Mouse (Mus musculus) intestine, embryonic 16.5 days (tissue): Measurements from ENCODE around the gene Gm6525. TPM values are rescaled to one million over a fixed set of nuclear protein-coding genes. Genes with fewer than 3 reads are reported as not detected.

Experiments used
- ATAC-seq: fragments of 200-750 bp; cut with Nextera tagmentation; 2 replicates; pipeline ENCODE4 v1.8.0; 2017; ENCODE audit warnings: moderate TSS enrichment, moderate library complexity
- H3K27ac ChIP-seq: fragments of 300-500 bp; sonication (generic); 2 replicates; pipeline ENCODE4 v1.5.1; 2014; ENCODE audit warnings: mild to moderate bottlenecking, low read length
- H3K27me3 ChIP-seq: fragments of 300-500 bp; sonication (generic); replicated peaks from 2 replicates; pipeline ENCODE4 v1.6.1; 2014; ENCODE audit warnings: low read length, control low read depth, mixed read lengths; ENCODE audit not compliant: control insufficient read depth, insufficient read depth
- H3K36me3 ChIP-seq: fragments of 300-500 bp; sonication (generic); 2 replicates; pipeline ENCODE4 v1.6.1; 2014; ENCODE audit warnings: low read length, control low read depth; ENCODE audit not compliant: control insufficient read depth, insufficient read depth
- H3K4me1 ChIP-seq: fragments of 300-500 bp; sonication (generic); 2 replicates; pipeline ENCODE4 v1.6.1; 2014; ENCODE audit warnings: low read length, control low read depth, mixed read lengths; ENCODE audit not compliant: control insufficient read depth, insufficient read depth
- H3K4me2 ChIP-seq: fragments of 300-500 bp; sonication (generic); 2 replicates; pipeline ENCODE4 v1.6.1; 2014; ENCODE audit warnings: low read depth, low read length, control low read depth
- H3K4me3 ChIP-seq: fragments of 300-500 bp; sonication (generic); 2 replicates; pipeline ENCODE4 v1.5.1; 2014; ENCODE audit warnings: mild to moderate bottlenecking, low read length
- H3K9ac ChIP-seq: fragments of 300-500 bp; sonication (generic); 2 replicates; pipeline ENCODE4 v1.6.1; 2014; ENCODE audit warnings: low read depth, low read length
- H3K9me3 ChIP-seq: fragments of 300-500 bp; sonication (generic); 2 replicates; pipeline ENCODE4 v1.6.1; 2016; ENCODE audit warnings: low read length, control low read depth; ENCODE audit not compliant: control insufficient read depth
- WGBS: fragments of 180-500 bp; shearing (Covaris S2); extraction: QIAGEN DNeasy Blood & Tissue Kit; methylation state at CpG from one replicate; pipeline ENCODE4 v1.1.7; 2014; 5-methylcytosine and 5-hydroxymethylcytosine counted together
- polyA plus RNA-seq: library from polyadenylated mRNA; unstranded; fragments of >200 nt; fragmentation: Nextera tagmentation; extraction: Ambion mirVana; gene quantifications from 2 replicates; pipeline ENCODE4 v1.2.1, GENCODE M21; 2015

Gm6525 gene
- polyA plus RNA-seq, result 1.2 and 1.4 TPM in 2 replicates

DNA sequence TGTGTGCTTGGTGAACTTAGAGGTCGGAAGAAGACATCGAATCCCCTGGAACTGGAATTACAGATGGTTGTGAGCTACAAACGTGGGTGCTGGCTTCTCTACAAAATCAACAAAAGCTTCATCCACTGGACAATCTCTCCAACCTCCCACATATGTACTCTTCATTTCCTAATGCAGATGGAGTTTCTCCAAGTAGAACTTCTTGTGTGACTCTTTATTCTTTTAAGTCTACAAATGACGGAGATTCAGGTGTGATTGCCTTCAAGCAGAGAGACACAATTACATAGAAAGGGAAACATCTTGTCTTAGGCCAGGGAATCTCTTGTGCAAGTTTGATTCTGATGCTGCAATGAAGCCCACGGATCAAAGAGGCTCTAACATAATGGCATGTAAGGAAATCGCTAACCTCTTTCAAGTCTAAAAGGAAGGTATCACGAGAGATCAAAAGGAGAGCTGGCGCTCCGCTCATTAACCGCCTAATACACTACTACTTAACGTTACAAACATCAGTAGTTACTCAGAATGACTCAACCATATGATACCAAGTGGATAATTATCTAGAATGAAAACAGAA is at the start of gene Gm6525:
TSS of gene Gm6525 (plus strand) at position 524 of the 574 bp plus-strand sequence.
- H3K36me3 ChIP-seq, result no peaks in the 10 kb centered on the region
- H3K27ac ChIP-seq, result no peak within 1 kb of the TSS
- H3K4me3 ChIP-seq, result no peak within 1 kb of the TSS
- no peak for ATAC-seq
- H3K9me3 ChIP-seq, result no peaks in the 10 kb centered on the region
- H3K4me2 ChIP-seq, result no peak within 1 kb of the TSS
- no peak within 1 kb of the TSS for H3K9ac ChIP-seq
- H3K4me1 ChIP-seq, result no peaks in the 10 kb centered on the region
- H3K27me3 ChIP-seq, result no peaks in the 10 kb centered on the region
- WGBS, result 84% methylated on average over 11 of the region's 11 CpGs

DNA sequence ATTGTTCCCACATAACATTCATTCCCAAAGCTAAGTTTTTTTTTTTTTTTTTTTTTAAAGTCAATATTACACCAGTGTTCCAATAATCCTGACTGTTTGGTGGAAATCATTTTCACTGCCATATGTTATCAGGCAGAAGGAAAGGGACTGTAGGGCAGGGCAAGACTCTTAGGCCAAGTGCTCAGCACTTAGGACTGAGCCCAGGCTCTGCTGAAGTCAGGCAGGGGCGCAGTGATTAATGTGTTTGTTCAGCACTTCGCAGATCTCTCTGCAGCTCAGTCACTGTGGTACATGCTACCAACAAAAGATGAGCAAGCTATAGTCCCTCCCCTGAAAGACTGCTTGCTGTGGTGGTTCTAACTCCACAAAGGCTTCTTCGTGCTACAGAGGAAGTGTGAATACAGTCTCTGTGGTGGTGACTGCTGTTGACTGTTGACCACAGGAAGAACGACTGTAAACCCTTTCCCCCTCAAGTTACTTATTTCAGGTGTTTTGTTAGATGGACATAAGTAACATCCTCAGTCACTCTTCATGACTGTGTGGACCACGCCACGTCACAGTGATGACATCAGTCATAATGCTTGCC is 48.1 kb upstream of the Gm6525 start:
- Histone ChIP-seq H3K4me2 (no peak overlapping the region), H3K27me3 (no peaks in the 10 kb centered on the region), H3K4me3 (no peak overlapping the region), H3K36me3 (no peaks in the 10 kb centered on the region), H3K9me3 (no peaks in the 10 kb centered on the region), H3K27ac (no peak overlapping the region), H3K4me1 (peaks cover 9% of the 10 kb centered on the region), H3K9ac (no peak overlapping the region)
- WGBS, result 60% methylated on average over 6 of the region's 6 CpGs
- ATAC-seq, result no peak

DNA sequence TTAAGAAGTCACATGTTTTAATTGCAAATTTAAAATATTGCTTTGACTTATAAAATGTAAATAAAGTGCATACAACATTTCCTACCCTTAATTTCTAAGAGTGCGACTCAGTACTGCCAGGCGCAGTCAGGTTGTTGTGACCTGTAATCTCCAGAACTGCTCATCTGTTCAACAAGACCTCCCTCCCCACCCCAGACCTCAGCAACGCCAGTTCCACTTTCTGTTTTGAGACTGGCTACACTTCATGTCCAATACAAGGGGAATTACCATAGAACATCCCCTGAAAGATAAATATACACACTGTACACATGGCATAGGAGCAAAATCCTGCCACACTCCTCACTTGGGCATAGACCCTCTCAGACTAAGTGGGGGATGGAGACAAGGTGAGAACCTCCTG is 47.2 kb upstream of the Gm6525 start:
- Histone ChIP-seq H3K9ac (no peak overlapping the region), H3K36me3 (no peaks in the 10 kb centered on the region), H3K4me1 (peaks cover 9% of the 10 kb centered on the region), H3K27me3 (no peaks in the 10 kb centered on the region), H3K9me3 (no peaks in the 10 kb centered on the region), H3K4me2 (no peak overlapping the region), H3K4me3 (no peak overlapping the region), H3K27ac (no peak overlapping the region)
- 80% methylated on average over 3 of the region's 3 CpGs for WGBS
- ATAC-seq, result no peak

DNA sequence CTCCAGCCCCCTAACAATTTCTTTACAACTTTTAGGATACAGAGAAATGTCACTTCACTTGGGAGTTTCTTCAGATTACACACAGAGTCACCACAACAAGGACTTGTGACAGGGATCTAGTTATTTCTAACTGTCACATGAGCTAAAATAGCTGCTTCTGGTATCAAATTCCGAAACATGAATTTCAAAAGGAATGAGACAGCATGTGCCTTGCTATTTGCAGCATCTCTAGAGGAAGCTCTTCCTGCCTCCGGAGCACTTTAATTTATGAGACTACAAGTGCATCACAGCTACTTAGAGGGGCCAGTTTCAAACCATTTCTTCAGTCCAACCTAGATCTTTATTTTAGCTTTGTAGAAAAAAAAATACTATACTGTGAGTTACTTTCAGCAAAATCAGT is 46.5 kb upstream of the Gm6525 start:
- H3K4me1 ChIP-seq, result peaks cover 9% of the 10 kb centered on the region
- no peaks in the 10 kb centered on the region for H3K36me3 ChIP-seq
- H3K9ac ChIP-seq, result no peak overlapping the region
- WGBS, result 59% methylated on average over 2 of the region's 2 CpGs
- no peak overlapping the region for H3K4me2 ChIP-seq
- H3K27ac ChIP-seq, result no peak overlapping the region
- no peak for ATAC-seq
- H3K27me3 ChIP-seq, result no peaks in the 10 kb centered on the region
- H3K9me3 ChIP-seq, result no peaks in the 10 kb centered on the region
- no peak overlapping the region for H3K4me3 ChIP-seq

DNA sequence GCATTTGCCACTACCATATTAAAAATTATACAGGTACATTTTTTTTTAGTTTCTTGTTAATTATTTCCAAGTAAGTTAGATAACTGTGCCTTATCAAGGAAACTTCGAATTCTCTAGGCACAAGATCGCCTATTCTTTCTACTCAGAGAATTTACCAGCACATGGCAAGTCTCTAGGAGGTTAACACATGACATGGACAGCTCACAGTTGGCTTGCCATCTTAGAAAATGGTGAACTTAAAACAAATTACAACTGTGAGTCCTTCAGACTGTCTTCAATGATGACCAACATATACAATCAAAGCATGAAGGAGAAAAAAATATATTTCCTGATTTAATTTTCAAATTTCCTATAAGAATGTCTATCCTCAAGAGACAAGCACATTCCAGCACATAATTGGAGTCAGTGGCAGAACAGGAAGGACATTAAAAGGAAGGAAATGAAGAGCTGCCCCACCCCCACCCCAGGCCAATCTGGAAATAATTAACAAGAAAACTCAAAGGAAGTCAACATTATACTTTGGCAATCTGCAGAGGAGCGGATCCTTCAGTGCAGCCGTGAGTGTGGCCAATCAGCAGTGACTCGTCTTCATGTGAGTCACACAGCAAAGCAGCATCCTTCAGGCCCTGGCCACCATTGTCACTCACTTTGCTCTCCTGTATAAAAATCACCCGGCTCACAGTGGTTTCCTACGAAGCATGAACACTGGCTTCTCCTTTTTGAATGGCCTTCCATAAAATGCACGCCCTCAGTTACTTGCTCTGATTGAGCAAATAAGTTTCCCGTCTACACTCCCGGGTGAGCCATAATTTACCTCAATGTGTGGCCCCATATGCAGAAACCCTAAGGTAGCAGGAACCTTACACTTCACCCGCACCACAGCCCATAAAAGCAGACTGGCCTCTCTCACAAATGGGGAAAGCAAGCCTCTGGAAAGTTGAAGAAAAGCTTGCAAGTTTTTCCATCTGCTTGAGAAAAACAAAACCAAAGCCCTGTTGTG is 44.7 kb upstream of the Gm6525 start:
- Histone ChIP-seq H3K36me3 (no peaks in the 10 kb centered on the region), H3K9me3 (no peaks in the 10 kb centered on the region), H3K27ac (peak overlapping the region; percentile 51), H3K9ac (no peak overlapping the region), H3K4me2 (no peak overlapping the region), H3K4me3 (no peak overlapping the region), H3K27me3 (no peaks in the 10 kb centered on the region), H3K4me1 (peaks cover 9% of the 10 kb centered on the region)
- peak; percentile 80 for ATAC-seq
- 48% methylated on average over 11 of the region's 11 CpGs for WGBS

DNA sequence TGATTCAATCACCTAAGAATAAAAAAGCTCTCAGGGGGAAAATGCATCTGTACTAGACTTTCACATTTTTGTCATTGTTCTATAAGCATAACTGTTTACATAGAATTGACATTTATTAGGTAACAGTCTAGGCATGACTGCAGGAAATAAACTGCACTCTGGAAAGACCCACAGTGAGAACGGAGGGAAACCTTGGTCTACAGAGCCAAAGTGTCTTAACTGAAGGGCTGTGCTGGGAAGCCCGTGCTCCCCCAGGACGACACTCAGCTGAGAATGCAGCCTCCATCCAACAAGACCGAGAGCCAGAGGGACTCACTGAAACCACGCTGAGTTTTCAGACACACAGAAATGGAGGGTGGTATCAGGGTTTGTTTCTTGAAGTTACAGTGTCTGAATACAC is 43.1 kb upstream of the Gm6525 start:
- no peaks in the 10 kb centered on the region for H3K36me3 ChIP-seq
- no peak overlapping the region for H3K4me2 ChIP-seq
- no peak for ATAC-seq
- H3K9me3 ChIP-seq, result no peaks in the 10 kb centered on the region
- no peak overlapping the region for H3K27ac ChIP-seq
- H3K27me3 ChIP-seq, result no peaks in the 10 kb centered on the region
- H3K9ac ChIP-seq, result no peak overlapping the region
- no peak overlapping the region for H3K4me3 ChIP-seq
- 55% methylated on average over 5 of the region's 5 CpGs for WGBS
- H3K4me1 ChIP-seq, result peaks cover 9% of the 10 kb centered on the region

DNA sequence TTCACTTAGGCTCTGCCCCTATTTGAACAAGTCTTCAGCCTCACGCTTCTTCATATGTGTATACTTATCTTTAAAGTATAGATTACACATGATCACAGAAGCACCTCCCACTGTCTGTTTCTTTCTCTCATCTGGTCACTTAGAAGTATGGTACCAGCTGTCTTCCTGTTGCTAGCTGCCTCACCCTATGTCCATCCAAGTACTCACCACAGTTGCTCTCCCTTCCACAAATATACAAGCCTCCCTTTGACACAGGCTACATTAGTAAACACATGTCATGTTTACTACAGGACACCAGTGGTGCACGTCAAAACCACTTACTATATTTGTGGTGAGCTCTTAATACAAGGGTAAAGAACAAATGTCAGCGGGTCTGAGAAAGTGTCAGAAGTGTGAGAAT is 42.5 kb upstream of the Gm6525 start:
- Histone ChIP-seq H3K36me3 (no peaks in the 10 kb centered on the region), H3K4me3 (no peak overlapping the region), H3K4me2 (no peak overlapping the region), H3K9me3 (no peaks in the 10 kb centered on the region), H3K27me3 (no peaks in the 10 kb centered on the region), H3K27ac (no peak overlapping the region), H3K4me1 (peaks cover 9% of the 10 kb centered on the region), H3K9ac (no peak overlapping the region)
- no peak for ATAC-seq
- 74% methylated on average over 3 of the region's 3 CpGs for WGBS

DNA sequence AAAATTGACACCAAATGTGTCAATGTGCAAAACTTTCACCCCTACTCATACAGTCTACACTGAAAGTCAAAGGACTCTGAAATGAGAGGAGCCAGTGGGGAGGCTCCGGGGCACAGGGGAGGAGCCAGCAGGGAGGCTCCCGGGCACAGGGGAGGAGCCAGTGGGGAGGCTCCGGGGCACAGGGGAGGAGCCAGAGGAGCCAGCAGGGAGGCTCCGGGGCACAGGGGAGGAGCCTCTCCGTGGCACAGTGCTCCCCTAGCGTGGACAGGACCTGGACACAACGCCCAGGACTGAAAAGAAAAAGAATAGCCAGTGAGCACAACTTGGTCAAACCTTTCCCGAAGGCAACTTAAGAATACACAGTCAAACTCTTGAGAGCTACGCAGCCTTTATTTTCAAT is 38.5 kb upstream of the Gm6525 start:
- peak; percentile 97 for ATAC-seq
- Histone ChIP-seq H3K9ac (no peak overlapping the region), H3K4me3 (no peak overlapping the region), H3K36me3 (no peaks in the 10 kb centered on the region), H3K27ac (no peak overlapping the region), H3K9me3 (no peaks in the 10 kb centered on the region), H3K4me2 (no peak overlapping the region), H3K27me3 (no peaks in the 10 kb centered on the region), H3K4me1 (no peaks in the 10 kb centered on the region)
- WGBS, result 35% methylated on average over 9 of the region's 9 CpGs

DNA sequence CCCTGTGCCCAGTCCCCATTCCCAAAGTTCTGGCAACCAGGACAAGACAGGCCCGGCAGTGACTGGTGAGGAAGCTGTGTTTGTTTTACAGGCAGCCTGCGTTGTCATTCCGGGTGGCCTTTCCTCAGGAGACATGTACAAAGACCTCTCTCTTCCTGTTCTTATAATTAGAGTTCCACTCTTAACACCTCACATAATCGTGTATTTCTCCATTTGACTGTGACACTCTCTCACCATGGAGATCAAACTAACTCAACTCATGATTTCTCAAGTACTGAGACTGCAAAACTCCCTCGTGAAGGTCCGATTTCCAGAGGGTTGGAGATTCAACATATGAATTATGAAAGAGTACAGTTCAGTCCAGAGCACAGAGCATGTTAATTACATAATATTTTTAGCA is 38.0 kb upstream of the Gm6525 start:
- Histone ChIP-seq H3K4me3 (no peak overlapping the region), H3K36me3 (no peaks in the 10 kb centered on the region), H3K27ac (no peak overlapping the region), H3K4me2 (no peak overlapping the region), H3K9ac (no peak overlapping the region), H3K27me3 (no peaks in the 10 kb centered on the region), H3K9me3 (no peaks in the 10 kb centered on the region), H3K4me1 (no peaks in the 10 kb centered on the region)
- no peak for ATAC-seq
- WGBS, result 53% methylated on average over 6 of the region's 6 CpGs
